Mouse (Mus musculus): ENCODE results near the gene Plcl1. TPM values are rescaled to one million over a fixed set of nuclear protein-coding genes. Genes with fewer than 3 reads are reported as not detected.
A peak's percentile ranks its signal among the peaks of the same experiment; 100 is the strongest.

Plcl1 gene
- polyA plus RNA-seq, 1 experiment from 2014 or later: 4.4 TPM

DNA sequence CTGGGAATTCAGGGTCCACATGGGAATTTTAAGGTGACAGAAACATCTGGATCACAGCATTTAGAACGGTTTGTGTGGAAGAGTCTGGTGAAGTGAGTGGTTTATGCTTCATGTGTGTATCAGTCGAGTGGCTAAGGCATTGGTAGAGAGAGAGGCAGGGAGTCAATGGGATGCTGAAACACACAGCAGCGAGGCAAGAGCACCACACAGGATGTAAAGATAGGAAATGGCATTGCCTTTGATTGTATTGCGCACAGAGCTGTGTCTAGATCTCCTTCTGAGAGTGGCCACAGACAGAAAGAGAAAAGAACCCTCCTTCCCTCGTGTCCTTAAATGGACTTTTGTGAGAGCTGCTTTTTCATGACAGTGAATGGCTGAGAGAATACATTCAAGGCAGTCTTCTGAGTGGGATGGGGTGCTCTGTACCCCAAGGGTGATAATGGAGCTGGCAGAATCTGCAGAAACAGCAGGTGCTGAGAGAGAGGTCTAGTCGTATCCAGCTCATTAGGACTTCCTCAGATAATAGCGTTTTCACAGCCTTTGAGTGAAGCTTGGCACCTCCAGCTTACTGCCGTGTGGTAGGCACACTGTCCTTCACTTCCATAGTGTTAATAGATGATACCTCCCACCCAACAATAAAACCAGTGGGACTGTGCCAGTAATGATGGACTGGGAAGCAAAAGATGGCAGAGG lies 253.9 kb downstream of the Plcl1 start:
- Histone ChIP-seq H3K9me3 (no peaks in the 10 kb centered on the region), H3K27me3 (no peaks in the 10 kb centered on the region)
- 0 out of 2 replicates have a peak, but pooled peaks have one; percentile 15 for ATAC-seq (ENCODE audit: low read depth)

DNA sequence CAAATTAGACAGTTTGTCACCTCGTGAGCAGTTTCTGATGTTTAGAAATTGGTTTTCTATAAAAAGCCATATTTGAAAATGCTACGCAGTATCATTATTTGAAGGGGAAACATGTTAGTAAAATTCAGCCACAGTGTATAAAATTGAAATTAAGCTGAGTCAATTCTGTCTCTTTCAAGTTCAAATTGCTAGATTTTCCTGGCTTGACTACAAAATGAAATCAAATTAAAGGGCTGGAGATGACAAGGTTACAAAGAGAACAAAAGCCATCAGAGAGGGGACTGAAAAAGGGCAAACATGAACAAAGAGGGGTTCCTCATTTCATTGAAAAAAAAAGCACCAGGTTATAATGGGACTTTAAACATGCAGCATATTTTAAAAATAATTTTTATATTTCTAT lies 255.7 kb downstream of the Plcl1 start:
- ATAC-seq (ENCODE audit: low read depth): no peak
- no peaks in the 10 kb centered on the region for H3K27me3 ChIP-seq
- no peak overlapping the region for H3K27ac ChIP-seq (replicated peaks)
- no peaks in the 10 kb centered on the region for H3K36me3 ChIP-seq
- H3K9me3 ChIP-seq: no peaks in the 10 kb centered on the region
- H3K4me3 ChIP-seq: no peak overlapping the region
- no peak overlapping the region for H3K4me2 ChIP-seq
- no peak overlapping the region for H3K9ac ChIP-seq
- WGBS: 77% methylated on average over 2 of the region's 2 CpGs
- peaks cover 16% of the 10 kb centered on the region for H3K4me1 ChIP-seq (replicated peaks)

More for the DNA sequence above, 253.9 kb downstream of the Plcl1 start:
- H3K36me3 ChIP-seq: no peaks in the 10 kb centered on the region
- no peak overlapping the region for H3K4me3 ChIP-seq
- no peak overlapping the region for H3K4me2 ChIP-seq
- 65% methylated on average over 8 of the region's 8 CpGs for WGBS
- H3K4me1 ChIP-seq (replicated peaks): no peaks in the 10 kb centered on the region
- no peak overlapping the region for H3K27ac ChIP-seq (replicated peaks)
- no peak overlapping the region for H3K9ac ChIP-seq

- peak; percentile 41; the same call in 1 of the 2 replicates for ATAC-seq (ENCODE audit: low read depth)
- Histone ChIP-seq H3K36me3 (no peaks in the 10 kb centered on the region), H3K27me3 (no peaks in the 10 kb centered on the region), H3K4me2 (peak overlapping the region; percentile 25; the same call in 1 of the 2 replicates), H3K9me3 (no peaks in the 10 kb centered on the region), H3K4me3 (no peak overlapping the region), H3K9ac (peak overlapping the region; percentile 45; the same call in 1 of the 2 replicates), H3K27ac (replicated peaks) (peak overlapping the region; percentile 83), H3K4me1 (replicated peaks) (peaks cover 37% of the 10 kb centered on the region)
- WGBS: 60% methylated on average over 10 of the region's 10 CpGs
Observed at GRCm38 (mm10) chr1:55665137-55665827, 259.6 kb downstream of the Plcl1 start.

DNA sequence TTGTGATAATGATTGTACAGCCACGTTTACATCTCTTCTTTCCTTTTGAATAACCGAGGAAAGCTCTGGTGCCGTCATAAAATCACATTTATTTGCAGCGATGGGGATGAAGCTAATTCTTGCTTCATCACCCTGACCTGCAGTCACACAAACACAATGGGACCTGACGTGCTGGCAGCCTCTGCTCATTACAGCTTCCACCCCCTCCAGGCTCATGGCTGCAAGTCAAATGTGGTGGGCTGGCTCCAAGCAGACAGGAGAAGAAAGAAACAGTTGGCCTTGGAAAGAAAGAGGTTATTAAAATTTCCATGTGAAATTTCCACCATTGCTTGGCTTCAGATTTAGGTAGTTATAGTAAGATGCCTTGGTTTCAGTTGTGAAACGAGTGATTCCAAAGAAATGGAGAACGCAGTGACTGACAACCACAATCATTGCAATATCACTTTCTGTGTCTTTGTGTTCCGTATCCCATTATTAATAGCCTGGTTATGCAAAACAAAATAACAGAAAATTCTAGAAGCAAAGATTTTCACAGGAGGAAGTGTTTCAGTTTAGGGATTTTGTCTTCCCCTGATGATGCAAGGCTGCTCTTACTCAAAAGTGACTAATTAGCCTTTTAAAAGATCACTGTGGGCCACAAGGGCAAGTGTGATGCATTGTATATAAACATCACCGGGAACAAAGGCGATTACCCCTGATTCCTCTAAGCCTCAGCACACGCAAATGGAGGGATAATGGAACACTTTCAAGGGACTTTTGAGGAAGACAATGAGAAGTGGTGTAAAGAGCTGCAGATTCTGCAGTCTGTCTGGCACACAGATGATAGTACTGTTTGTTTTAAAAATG lies 260.3 kb downstream of the Plcl1 start:
- peak overlapping the region; percentile 45; the same call in 1 of the 2 replicates for H3K9ac ChIP-seq
- ATAC-seq (ENCODE audit: low read depth): peak; percentile 70
- H3K4me1 ChIP-seq (replicated peaks): peaks cover 37% of the 10 kb centered on the region
- no peaks in the 10 kb centered on the region for H3K36me3 ChIP-seq
- H3K4me2 ChIP-seq: peak overlapping the region; percentile 25; the same call in 1 of the 2 replicates
- H3K27me3 ChIP-seq: no peaks in the 10 kb centered on the region
- H3K9me3 ChIP-seq: no peaks in the 10 kb centered on the region
- H3K4me3 ChIP-seq: no peak overlapping the region
- 20% methylated on average over 11 of the region's 11 CpGs for WGBS
- H3K27ac ChIP-seq (replicated peaks): peak overlapping the region; percentile 83

- H3K9me3 ChIP-seq: no peaks in the 10 kb centered on the region
- 45% methylated on average over 5 of the region's 5 CpGs for WGBS
- no peak overlapping the region for H3K4me3 ChIP-seq
- peak; percentile 21; the same call in 1 of the 2 replicates for ATAC-seq (ENCODE audit: low read depth)
- H3K27ac ChIP-seq (replicated peaks): peak overlapping the region; percentile 83; the same call in 1 of the 2 replicates
- H3K9ac ChIP-seq: no peak overlapping the region
- peaks cover 37% of the 10 kb centered on the region for H3K4me1 ChIP-seq (replicated peaks)
- no peak overlapping the region for H3K4me2 ChIP-seq
- H3K36me3 ChIP-seq: no peaks in the 10 kb centered on the region
- H3K27me3 ChIP-seq: no peaks in the 10 kb centered on the region
Observed at GRCm38 (mm10) chr1:55666798-55667197, 261.1 kb downstream of the Plcl1 start.

GRCm38 (mm10) chr1:55668622-55669237 lies 263.0 kb downstream of the Plcl1 start:
- ATAC-seq (ENCODE audit: low read depth): no peak
- no peaks in the 10 kb centered on the region for H3K36me3 ChIP-seq
- no peaks in the 10 kb centered on the region for H3K27me3 ChIP-seq
- no peak overlapping the region for H3K27ac ChIP-seq (replicated peaks)
- H3K4me3 ChIP-seq: no peak overlapping the region
- 53% methylated on average over 4 of the region's 4 CpGs for WGBS
- peaks cover 37% of the 10 kb centered on the region for H3K4me1 ChIP-seq (replicated peaks)
- no peak overlapping the region for H3K9ac ChIP-seq
- no peak overlapping the region for H3K4me2 ChIP-seq
- no peaks in the 10 kb centered on the region for H3K9me3 ChIP-seq

DNA sequence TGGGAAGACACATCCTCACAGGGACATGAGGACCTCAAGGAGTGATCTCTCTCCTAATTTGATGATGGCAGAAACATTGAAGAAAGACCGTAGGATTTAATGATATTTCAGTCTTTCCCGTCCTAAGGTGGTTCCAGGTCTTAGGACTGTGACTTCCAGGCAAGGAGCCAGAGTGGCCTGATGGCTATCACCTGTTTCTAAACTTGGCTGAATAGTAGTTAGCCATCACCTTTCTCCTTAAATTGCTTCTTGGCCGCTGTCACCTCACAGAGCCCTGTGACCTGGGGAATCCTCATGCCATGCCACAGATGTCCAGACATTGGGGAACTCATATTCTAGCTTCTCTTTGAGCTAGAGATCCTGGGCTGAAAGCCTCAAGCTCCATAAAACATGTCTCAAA lies 277.0 kb downstream of the Plcl1 start:
- no peak for ATAC-seq (ENCODE audit: low read depth)
- Histone ChIP-seq H3K4me2 (no peak overlapping the region), H3K4me1 (replicated peaks) (peaks cover 8% of the 10 kb centered on the region), H3K9ac (no peak overlapping the region), H3K4me3 (no peak overlapping the region), H3K36me3 (no peaks in the 10 kb centered on the region), H3K27ac (replicated peaks) (no peak overlapping the region), H3K9me3 (no peaks in the 10 kb centered on the region), H3K27me3 (no peaks in the 10 kb centered on the region)
- 96% methylated on average over 3 of the region's 3 CpGs for WGBS

DNA sequence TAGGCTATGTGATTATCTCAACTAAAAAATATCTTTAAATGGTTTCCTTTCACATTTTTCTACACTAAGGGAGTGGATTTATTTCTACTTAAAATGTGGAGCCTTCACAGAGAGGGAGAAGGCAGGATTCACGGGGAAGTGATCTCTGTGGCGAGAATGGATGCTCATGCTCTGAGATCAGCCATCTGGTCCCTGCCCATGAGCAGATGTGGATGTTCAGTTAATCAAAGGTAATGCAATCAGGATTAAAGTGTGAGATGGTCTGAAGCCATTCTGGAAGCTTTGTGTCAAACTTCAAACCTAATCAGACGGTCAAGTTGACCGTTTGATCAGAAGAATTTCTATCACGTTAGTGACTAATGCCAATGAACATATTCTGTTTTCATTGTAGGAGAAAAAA lies 280.5 kb downstream of the Plcl1 start:
- WGBS: 77% methylated on average over 5 of the region's 5 CpGs
- ATAC-seq (ENCODE audit: low read depth): no peak
- Histone ChIP-seq H3K4me2 (no peak overlapping the region), H3K27ac (replicated peaks) (no peak overlapping the region), H3K9me3 (no peaks in the 10 kb centered on the region), H3K9ac (no peak overlapping the region), H3K4me1 (replicated peaks) (0 out of 2 replicates have a peak, but pooled peaks cover 3% of the 10 kb centered on the region), H3K27me3 (no peaks in the 10 kb centered on the region), H3K4me3 (no peak overlapping the region), H3K36me3 (no peaks in the 10 kb centered on the region)

DNA sequence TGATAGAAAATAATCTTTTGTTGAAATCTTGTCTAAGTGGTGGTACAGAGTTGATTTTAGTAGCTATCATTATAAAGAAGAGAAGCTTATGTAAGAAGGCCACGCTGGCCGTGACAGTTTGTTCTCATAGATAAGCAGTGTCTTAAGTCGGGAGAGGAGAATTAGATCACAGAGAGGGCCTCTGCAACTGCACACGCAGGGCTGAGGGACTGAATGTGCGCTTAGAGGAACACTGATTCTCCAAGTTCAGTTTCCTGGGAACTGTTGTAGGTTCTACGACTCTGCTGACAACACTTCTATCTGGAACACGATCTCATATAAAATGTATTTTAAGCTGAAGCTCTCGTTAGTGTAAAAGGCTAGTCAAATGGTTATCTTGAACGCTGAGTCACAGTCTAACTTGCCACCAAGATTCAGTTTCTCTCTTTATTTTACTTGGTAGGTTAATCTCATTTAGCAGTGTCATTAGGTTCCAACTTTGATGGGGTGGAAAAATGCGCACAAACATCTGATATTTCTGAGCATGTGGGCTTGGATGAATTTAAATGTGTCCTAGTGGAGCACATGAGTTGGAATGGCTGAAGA lies 288.0 kb downstream of the Plcl1 start:
- Histone ChIP-seq H3K27me3 (no peaks in the 10 kb centered on the region), H3K36me3 (0 out of 2 replicates have a peak, but pooled peaks cover 7% of the 10 kb centered on the region), H3K27ac (replicated peaks) (no peak overlapping the region), H3K4me1 (replicated peaks) (no peaks in the 10 kb centered on the region), H3K4me3 (no peak overlapping the region), H3K4me2 (no peak overlapping the region), H3K9me3 (no peaks in the 10 kb centered on the region), H3K9ac (no peak overlapping the region)
- no peak for ATAC-seq (ENCODE audit: low read depth)
- 87% methylated on average over 10 of the region's 10 CpGs for WGBS

- Histone ChIP-seq H3K9me3 (no peaks in the 10 kb centered on the region), H3K4me1 (replicated peaks) (0 out of 2 replicates have a peak, but pooled peaks cover 7% of the 10 kb centered on the region), H3K4me2 (no peak overlapping the region), H3K9ac (no peak overlapping the region), H3K27me3 (no peaks in the 10 kb centered on the region), H3K4me3 (no peak overlapping the region), H3K27ac (replicated peaks) (no peak overlapping the region), H3K36me3 (0 out of 2 replicates have a peak, but pooled peaks cover 7% of the 10 kb centered on the region)
- 94% methylated on average over 5 of the region's 5 CpGs for WGBS
- no peak for ATAC-seq (ENCODE audit: low read depth)
Observed at GRCm38 (mm10) chr1:55696206-55696605, 290.5 kb downstream of the Plcl1 start.

GRCm38 (mm10) chr1:55699393-55699970 lies 293.8 kb downstream of the Plcl1 start:
- ATAC-seq (ENCODE audit: low read depth): no peak
- H3K36me3 ChIP-seq: 0 out of 2 replicates have a peak, but pooled peaks cover 7% of the 10 kb centered on the region
- H3K4me1 ChIP-seq (replicated peaks): peaks cover 11% of the 10 kb centered on the region; the same call in 1 of the 2 replicates
- no peak overlapping the region for H3K4me3 ChIP-seq
- no peak overlapping the region for H3K27ac ChIP-seq (replicated peaks)
- no peak overlapping the region for H3K9ac ChIP-seq
- H3K27me3 ChIP-seq: no peaks in the 10 kb centered on the region
- H3K4me2 ChIP-seq: no peak overlapping the region
- no peaks in the 10 kb centered on the region for H3K9me3 ChIP-seq
- WGBS: 82% methylated on average over 3 of the region's 3 CpGs
